Mouse (Mus musculus) kidney, postnatal 14 days (tissue): Measurements from ENCODE around the gene Nap1l1.
A peak's percentile ranks its signal among the peaks of the same experiment; 100 is the strongest.

Source experiments
- DNase-seq: peaks from one replicate; pipeline ENCODE4 v3.0.0; 2022; ENCODE audit warnings: mixed read lengths

Nap1l1 gene

GRCm38 (mm10) chr10:111516172-111516588 lies 43.2 kb downstream of the Nap1l1 start:
- DNase-seq = peak; percentile 58

- no peak for DNase-seq
These were observed 43.9 kb downstream of the Nap1l1 start for GRCm38 (mm10) chr10:111516804-111517436.

- no peak for DNase-seq
These were observed 45.3 kb downstream of the Nap1l1 start for GRCm38 (mm10) chr10:111518350-111518749.

- DNase-seq = peak; percentile 57
These were observed 46.8 kb downstream of the Nap1l1 start for GRCm38 (mm10) chr10:111519620-111520370.

- DNase-seq = no peak
These were observed 47.6 kb downstream of the Nap1l1 start for GRCm38 (mm10) chr10:111520621-111521020.

DNA sequence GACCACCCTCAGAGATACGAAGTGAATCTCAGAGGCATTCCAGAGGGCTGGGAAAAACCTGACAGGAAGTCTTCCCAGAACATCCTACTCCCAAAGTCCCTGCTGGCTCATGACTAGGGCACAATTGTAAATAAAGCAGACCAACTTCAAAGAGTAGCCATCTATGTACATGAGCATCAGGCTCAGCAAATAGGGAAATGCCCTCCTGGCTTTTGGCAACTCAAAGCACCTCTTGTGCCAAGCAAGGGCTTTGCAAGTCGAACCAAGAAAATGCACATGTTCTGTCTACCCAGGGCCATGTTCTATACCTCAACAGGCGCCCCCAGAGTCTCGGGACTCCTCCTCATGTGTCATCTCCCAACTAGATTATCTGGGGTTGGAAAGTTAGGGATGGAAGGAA lies 48.6 kb downstream of the Nap1l1 start:
- peak; percentile 22 for DNase-seq

DNA sequence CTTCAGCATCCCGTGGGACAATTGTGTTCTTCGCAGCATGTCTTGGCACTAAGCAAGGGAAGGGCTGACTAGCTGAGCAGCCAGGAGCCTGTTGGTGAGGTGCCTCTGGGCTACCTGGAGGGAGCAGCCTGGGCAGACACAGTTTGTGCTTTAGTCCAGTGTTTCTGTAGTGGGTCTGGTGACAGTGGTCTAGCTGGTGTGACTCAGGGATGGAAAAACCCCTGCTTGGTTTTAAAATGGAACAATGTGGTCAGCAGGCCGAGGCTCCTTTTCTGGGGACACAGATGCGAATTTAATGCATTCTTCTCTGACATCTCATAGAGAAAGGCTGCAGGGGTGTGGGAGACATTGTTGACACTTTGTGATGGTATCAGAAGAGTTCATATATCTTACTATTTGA lies 49.2 kb downstream of the Nap1l1 start:
- no peak for DNase-seq

DNA sequence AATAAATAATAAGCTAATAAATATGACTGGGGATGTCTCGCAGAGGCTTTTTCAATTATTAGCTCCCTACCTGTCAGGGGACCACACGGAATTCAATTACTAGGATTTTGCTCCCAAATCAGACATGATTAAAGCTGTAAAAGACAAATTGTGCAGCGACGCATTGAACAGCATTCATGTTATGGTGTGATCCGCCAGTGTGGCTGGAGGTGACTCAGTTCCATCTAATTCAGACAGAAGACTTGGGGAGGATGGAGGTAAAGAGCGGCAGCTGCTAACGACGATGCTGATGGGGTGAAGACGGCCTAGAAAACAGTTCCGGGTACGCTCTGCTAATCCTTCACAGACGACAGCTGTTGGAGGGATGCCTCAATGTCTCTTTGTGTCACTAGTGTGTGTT lies 50.9 kb downstream of the Nap1l1 start:
- DNase-seq = no peak

- no peak for DNase-seq
These were observed 54.0 kb downstream of the Nap1l1 start for GRCm38 (mm10) chr10:111527057-111527456.

- no peak for DNase-seq
These were observed 54.6 kb downstream of the Nap1l1 start for GRCm38 (mm10) chr10:111527613-111528012.

GRCm38 (mm10) chr10:111528283-111528682 lies 55.3 kb downstream of the Nap1l1 start:
- no peak for DNase-seq

DNA sequence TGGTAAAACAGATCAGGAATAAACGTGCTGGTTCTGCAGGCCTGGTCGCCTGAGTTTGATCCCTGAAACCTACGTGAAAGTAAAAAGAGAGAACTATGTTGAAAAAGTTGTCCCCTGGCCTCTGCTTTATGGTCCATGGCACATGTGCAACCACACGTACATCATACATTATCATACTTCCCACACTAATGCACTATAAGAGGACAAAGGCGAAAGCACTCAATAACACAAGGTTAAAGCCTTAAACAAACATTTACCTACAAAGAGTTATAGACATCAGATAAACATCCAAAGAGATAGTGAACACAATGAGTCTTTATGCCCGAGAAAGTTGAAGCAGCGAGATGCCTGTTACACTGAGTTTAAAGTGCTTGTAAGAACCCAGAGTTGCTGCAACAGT lies 57.4 kb downstream of the Nap1l1 start:
- no peak for DNase-seq

GRCm38 (mm10) chr10:111534691-111535090 lies 61.7 kb downstream of the Nap1l1 start:
- no peak for DNase-seq

DNA sequence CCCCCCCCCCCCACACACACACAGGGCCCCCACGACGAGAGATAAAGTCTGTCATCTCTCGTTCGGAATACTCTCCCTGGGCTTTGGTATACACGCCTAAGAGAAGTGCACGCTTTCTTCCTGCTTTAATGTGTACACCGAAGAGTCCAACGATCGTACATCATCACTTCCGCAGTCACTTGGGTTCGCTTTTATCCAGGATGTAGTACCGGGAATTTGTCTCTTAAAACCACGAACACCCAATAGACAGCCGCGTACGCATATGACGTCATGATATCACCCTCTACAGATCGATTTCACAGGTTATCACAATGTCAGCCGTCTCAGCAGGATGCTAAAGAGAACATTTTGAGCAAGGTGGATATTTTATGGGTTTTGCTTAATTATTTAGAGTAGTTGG lies 64.4 kb downstream of the Nap1l1 start:
- no peak for DNase-seq

GRCm38 (mm10) chr10:111539724-111540324 lies 66.8 kb downstream of the Nap1l1 start:
- DNase-seq = peak; percentile 45

- no peak for DNase-seq
These were observed 67.7 kb downstream of the Nap1l1 start for GRCm38 (mm10) chr10:111540678-111541077.

DNA sequence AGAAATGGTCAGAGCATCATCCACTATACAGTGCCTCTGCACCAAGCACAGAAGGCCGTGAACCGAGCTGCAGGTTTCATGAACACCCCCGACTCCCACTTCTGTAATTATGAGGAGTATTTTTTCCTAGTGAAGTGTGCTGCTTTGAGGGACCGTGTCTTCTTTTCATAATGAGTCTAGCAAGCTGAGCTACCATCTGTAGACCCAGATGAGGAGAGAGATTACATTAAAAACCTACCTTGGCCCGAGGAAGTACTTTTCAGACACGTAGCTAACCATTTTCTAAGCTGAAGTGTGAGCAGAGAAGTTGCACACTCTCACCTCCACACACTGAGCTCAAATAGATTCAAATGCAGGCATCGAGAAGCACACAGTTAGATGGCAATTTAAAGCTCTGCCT lies 70.1 kb downstream of the Nap1l1 start:
- no peak for DNase-seq

GRCm38 (mm10) chr10:111543781-111544260 lies 70.8 kb downstream of the Nap1l1 start:
- peak; percentile 79 for DNase-seq

DNA sequence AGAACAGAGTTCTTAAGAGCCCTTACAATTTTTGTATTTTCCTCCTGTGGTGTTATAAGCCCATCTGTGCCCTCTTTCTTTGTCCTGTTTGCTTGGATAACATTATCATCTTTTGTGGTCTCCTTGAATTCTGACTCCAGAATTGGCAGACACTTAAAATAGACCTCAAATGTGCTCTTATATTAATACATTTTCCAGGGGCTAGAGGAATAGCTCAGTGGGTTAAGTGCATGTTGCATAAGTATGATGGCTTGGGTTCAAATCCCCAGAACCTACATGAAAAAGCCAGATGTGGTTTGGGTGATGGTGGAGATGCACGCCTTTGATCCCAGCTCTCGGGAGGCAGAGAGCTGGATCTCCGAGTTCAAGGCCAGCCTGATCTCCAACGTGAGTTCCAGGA lies 71.3 kb downstream of the Nap1l1 start:
- DNase-seq = no peak

- DNase-seq = no peak
These were observed 72.6 kb downstream of the Nap1l1 start for GRCm38 (mm10) chr10:111545648-111546047.
